Mouse (Mus musculus) testis, adult 2 months (tissue): ENCODE data around the gene Olfr655. TPM values are rescaled to one million over a fixed set of nuclear protein-coding genes. Genes with fewer than 3 reads are reported as not detected.

ENCODE experiments used
- H3K27ac ChIP-seq: fragments of 200-500 bp; 2 replicates; pipeline ENCODE4 v1.5.1; 2012; ENCODE audit warnings: low read depth, low read length; ENCODE audit not compliant: control insufficient read depth, insufficient read depth
- H3K27me3 ChIP-seq: fragments of 200-500 bp; 2 replicates; pipeline ENCODE4 v1.6.1; 2012; ENCODE audit warnings: mild to moderate bottlenecking, low read length, moderate library complexity; ENCODE audit not compliant: control insufficient read depth, insufficient read depth
- H3K36me3 ChIP-seq: fragments of 200-500 bp; 2 replicates; pipeline ENCODE4 v1.6.1; 2012; ENCODE audit warnings: mild to moderate bottlenecking, low read length; ENCODE audit not compliant: control insufficient read depth, insufficient read depth
- H3K4me1 ChIP-seq: fragments of 200-500 bp; 2 replicates; pipeline ENCODE4 v1.6.1; 2012; ENCODE audit warnings: low read length; ENCODE audit not compliant: control insufficient read depth, insufficient read depth
- H3K4me3 ChIP-seq: fragments of 200-500 bp; 2 replicates; pipeline ENCODE4 v1.5.1; 2012; ENCODE audit warnings: low read depth, mild to moderate bottlenecking, low read length, moderate library complexity, mixed read lengths; ENCODE audit not compliant: control insufficient read depth
- CTCF ChIP-seq: fragments of 200-500 bp; IDR thresholded peaks from 2 replicates; pipeline ENCODE4 v1.5.1; 2012; ENCODE audit warnings: low read depth, mild to moderate bottlenecking, inconsistent platforms, low read length, moderate library complexity; ENCODE audit not compliant: control insufficient read depth, insufficient read depth, insufficient replicate concordance
- POLR2A ChIP-seq: fragments of 200-500 bp; IDR thresholded peaks from 2 replicates; pipeline ENCODE4 v1.6.1; 2012; ENCODE audit warnings: low read depth, mild to moderate bottlenecking, inconsistent platforms, low read length, moderate library complexity; ENCODE audit not compliant: control insufficient read depth
- polyA plus RNA-seq: library from polyadenylated mRNA; depleted of rRNA; stranded (reverse); fragments of >200 nt; gene quantifications from 2 replicates; pipeline ENCODE4 v1.2.3, GENCODE M21; 2012; rRNA removed

Gene Olfr655
- polyA plus RNA-seq, 1 experiment = not detected

DNA sequence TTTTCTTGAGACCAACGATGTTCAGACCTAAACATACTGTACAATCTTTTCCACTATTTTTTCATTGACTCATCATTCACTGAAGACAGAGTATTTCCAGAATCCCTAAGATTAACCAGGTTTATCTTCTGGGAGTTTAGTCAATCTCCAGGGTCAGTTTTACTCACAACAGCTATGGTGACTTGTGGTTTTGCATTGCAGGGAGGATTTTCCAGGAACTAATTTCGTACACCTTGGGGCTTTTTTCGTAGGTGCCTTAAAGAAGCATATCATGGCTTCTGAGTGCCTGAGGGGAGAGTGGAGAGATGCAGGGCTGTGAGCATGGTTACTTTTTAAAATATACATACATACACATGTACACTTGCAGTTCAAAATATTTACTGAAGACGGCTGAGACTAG is 14.9 kb downstream of the Olfr655 start, which contains the start of gene Olfr654:
Olfr654 (plus strand) TSS at position 301 of the 400 bp plus-strand sequence.
- H3K27me3 ChIP-seq = no peaks in the 10 kb centered on the region
- TF ChIP-seq POLR2A (no peak), CTCF (no peak)
- H3K27ac ChIP-seq = no peak within 1 kb of the TSS

DNA sequence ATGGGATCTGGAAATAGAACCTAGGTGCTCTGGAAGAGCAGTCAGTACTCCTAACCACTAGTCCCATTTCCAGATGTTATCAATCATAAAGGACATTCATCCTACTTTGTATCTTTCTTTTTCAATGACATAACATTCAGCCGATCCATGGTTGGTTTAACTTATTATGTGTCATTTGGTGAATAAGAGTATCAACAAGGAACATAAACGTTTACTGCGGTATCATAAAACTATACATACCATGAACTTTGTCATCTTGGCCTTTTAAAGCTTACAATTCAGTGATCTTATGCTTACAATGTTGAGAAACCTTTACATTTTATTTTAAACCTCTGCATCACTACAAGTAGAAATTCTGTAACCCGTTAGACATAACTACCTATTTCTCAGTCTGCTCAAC is 20.1 kb downstream of the Olfr655 start:
- H3K4me1 ChIP-seq = no peaks in the 10 kb centered on the region
- no peaks in the 10 kb centered on the region for H3K36me3 ChIP-seq
- TF ChIP-seq CTCF = no peak
- TF ChIP-seq POLR2A = no peak
- no peak overlapping the region for H3K4me3 ChIP-seq
- H3K27ac ChIP-seq = no peak overlapping the region
- H3K27me3 ChIP-seq = no peaks in the 10 kb centered on the region

More for the DNA sequence above, 14.9 kb downstream of the Olfr655 start, which contains the start of gene Olfr654:
- no peaks in the 10 kb centered on the region for H3K36me3 ChIP-seq
- no peaks in the 10 kb centered on the region for H3K4me1 ChIP-seq
- no peak within 1 kb of the TSS for H3K4me3 ChIP-seq

DNA sequence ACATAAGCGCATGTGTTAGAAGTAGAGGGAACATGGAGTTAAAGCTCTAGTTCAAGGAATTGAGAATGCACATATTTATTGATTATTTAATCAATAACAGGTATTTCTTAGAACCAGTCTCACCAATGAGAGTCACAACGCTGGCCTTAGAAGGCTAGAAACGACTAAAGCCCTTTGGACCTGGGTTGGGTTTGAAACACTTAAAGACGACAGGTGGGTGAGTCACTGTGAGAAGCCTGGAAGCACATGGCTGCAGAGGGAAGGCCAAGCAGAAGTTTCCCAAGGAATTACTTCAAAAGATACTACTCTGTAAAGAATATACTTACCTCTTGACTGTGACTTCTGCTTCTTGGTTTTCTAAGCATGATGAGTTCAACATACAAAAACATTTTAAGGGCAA is 20.7 kb downstream of the Olfr655 start:
- Histone ChIP-seq H3K4me1 (no peaks in the 10 kb centered on the region), H3K36me3 (no peaks in the 10 kb centered on the region), H3K27me3 (no peaks in the 10 kb centered on the region), H3K4me3 (no peak overlapping the region), H3K27ac (no peak overlapping the region)
- TF ChIP-seq CTCF (no peak), POLR2A (no peak)

DNA sequence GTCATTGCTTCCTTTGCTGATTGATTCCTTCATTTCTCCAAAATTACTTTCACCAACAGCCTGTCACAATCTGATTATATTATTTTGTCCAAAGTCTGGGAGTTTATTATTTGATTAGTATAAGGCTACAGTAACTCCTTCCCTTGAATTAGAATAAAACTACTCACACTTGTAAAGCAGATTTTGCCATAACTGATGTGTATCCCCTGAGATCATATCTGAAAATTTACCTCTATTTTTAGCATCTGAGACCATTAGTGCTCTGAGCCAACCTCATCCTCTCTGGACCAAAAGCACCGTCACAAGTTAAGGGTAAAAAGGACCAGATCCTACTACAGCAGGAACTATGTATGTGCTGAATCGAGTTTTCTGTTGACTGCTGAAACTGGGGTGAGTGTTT is 24.6 kb downstream of the Olfr655 start, which contains the start of gene Olfr653:
Olfr653 (plus strand) TSS at position 301 of the 400 bp plus-strand sequence.
- Histone ChIP-seq H3K36me3 (no peaks in the 10 kb centered on the region), H3K4me1 (no peaks in the 10 kb centered on the region), H3K4me3 (no peak within 1 kb of the TSS), H3K27me3 (no peaks in the 10 kb centered on the region), H3K27ac (no peak within 1 kb of the TSS)
- TF ChIP-seq POLR2A (no peak), CTCF (no peak)

DNA sequence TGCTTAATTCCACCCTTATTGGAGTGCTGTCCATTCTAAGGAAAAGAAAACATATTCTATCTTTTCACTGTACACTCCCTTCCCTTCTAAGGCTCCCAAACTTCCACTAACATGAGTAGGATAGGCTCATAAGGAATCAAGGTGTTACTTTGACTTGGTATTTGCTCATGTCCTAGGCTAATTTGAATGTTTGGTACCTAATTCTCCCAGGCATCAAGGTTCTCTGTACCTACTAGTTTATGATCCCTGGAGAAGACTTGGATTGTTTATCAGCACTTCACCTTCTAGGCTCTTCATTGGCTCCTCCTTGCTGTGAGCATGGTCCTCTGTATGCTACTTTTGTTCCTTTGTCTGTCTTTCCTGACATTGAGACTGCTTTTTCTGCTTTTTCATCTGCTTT is 41.0 kb downstream of the Olfr655 start, which contains the start of gene Olfr652:
Olfr652 (plus strand) TSS at position 301 of the 400 bp plus-strand sequence.
- no peak for TF ChIP-seq POLR2A
- TF ChIP-seq CTCF = no peak
- H3K4me1 ChIP-seq = no peaks in the 10 kb centered on the region
- H3K36me3 ChIP-seq = no peaks in the 10 kb centered on the region
- H3K27ac ChIP-seq = no peak within 1 kb of the TSS
- no peaks in the 10 kb centered on the region for H3K27me3 ChIP-seq
- H3K4me3 ChIP-seq = no peak within 1 kb of the TSS

DNA sequence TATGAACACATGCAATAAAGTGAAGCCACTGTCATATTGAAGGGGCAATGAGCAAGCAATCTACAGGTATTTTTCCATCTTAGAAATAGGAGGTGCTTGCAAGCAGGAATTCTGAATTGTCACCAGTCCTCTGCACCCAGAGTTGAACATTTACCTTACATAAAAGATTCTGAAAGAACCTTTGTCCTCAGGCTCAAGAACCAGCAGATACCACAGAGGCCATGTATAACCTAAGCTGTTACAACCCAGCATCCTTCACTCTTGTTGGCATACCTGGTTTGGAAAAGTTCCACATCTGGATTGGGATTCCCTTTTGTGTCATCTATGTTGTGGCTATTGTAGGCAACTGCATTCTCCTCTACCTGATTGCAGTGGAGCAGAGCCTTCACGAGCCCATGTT is 48.9 kb downstream of the Olfr655 start:
- Histone ChIP-seq H3K36me3 (no peaks in the 10 kb centered on the region), H3K4me1 (no peaks in the 10 kb centered on the region), H3K27me3 (no peaks in the 10 kb centered on the region), H3K4me3 (no peak overlapping the region), H3K27ac (no peak overlapping the region)
- TF ChIP-seq POLR2A (no peak), CTCF (no peak)

DNA sequence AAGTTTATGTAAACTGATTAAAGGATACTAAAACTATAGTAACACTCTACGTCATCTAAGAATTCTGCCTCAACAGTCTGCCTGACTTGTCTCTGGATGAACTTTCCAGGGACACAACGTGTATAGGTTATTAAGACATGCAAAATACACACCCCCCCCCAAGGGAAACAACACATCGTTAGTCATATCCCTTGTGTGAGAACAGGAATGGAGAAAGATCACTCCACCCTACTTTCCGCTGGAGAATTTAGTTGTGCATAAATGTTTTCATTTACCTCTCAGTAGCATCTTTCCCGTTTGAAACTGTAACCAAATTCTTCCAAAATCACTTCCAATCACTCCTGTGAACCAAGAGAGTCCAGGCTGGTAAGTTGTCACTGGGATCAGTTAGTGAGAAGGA is 51.7 kb downstream of the Olfr655 start, which contains the start of gene Olfr651:
Olfr651 (plus strand) TSS at position 301 of the 400 bp plus-strand sequence.
- Histone ChIP-seq H3K27ac (no peak within 1 kb of the TSS), H3K27me3 (no peaks in the 10 kb centered on the region), H3K4me1 (no peaks in the 10 kb centered on the region), H3K36me3 (no peaks in the 10 kb centered on the region), H3K4me3 (no peak within 1 kb of the TSS)
- TF ChIP-seq CTCF = no peak
- TF ChIP-seq POLR2A = no peak

Other genes with a start within 250 kb of the Olfr655 start
- 0.40 and 0.98 TPM in 2 replicates for gene Trim12c, start 248.4 kb downstream of the Olfr655 start, polyA plus RNA-seq
- gene Trim30b, start 231.9 kb downstream of the Olfr655 start, polyA plus RNA-seq = 0.07 and 0.08 TPM in 2 replicates
- not detected in 2 replicates for gene Trim30c, start 200.9 kb downstream of the Olfr655 start, polyA plus RNA-seq
- 0.17 and 0.32 TPM in 2 replicates for gene Trim30a, start 136.6 kb downstream of the Olfr655 start, polyA plus RNA-seq
- 0.25 and 0.38 TPM in 2 replicates for gene Trim30d, start 93.9 kb downstream of the Olfr655 start, polyA plus RNA-seq
- gene Olfr651, start 51.6 kb downstream of the Olfr655 start, polyA plus RNA-seq = not detected in 2 replicates
- gene Olfr652, start 40.9 kb downstream of the Olfr655 start, polyA plus RNA-seq = 0.20 TPM in 1 of 2 replicates, not detected in the other
- gene Olfr653, start 24.5 kb downstream of the Olfr655 start, polyA plus RNA-seq = 0.06 and 0.19 TPM in 2 replicates
- gene Olfr654, start 14.8 kb downstream of the Olfr655 start, polyA plus RNA-seq = 0.64 and 0.87 TPM in 2 replicates
- not detected in 2 replicates for gene Olfr656, start 12.2 kb upstream of the Olfr655 start, polyA plus RNA-seq
- not detected in 2 replicates for gene Olfr657, start 23.0 kb upstream of the Olfr655 start, polyA plus RNA-seq
- gene Olfr658, start 45.5 kb upstream of the Olfr655 start, polyA plus RNA-seq = not detected in 2 replicates
- not detected in 2 replicates for gene Olfr659, start 65.0 kb upstream of the Olfr655 start, polyA plus RNA-seq
- not detected in 2 replicates for gene Olfr661, start 84.7 kb upstream of the Olfr655 start, polyA plus RNA-seq
- gene Usp17le, start 175.7 kb upstream of the Olfr655 start, polyA plus RNA-seq = not detected in 2 replicates
- gene Usp17lb, start 240.8 kb upstream of the Olfr655 start, polyA plus RNA-seq = not detected in 2 replicates